Comparison of ENCODE assay signal across 8 mouse cellular contexts in genomic region chr5:142906532-142907047, GRCm38 (mm10). TPM values are rescaled to one million over a fixed set of nuclear protein-coding genes. Genes with fewer than 3 reads are reported as not detected.
DNase-seq lines count a peak whose midpoint lies in the region; ATAC-seq and TF ChIP-seq lines count a peak whose summit lies in the region.

TSS of gene Actb (minus strand) at chr5:142906754.

- no peak for TF ChIP-seq CTCF in cortical plate, adult 2 months (IDR thresholded peaks at IDR 0.05; ENCODE audit: extremely low read depth, insufficient read depth, low read length)

- DNase-seq in gastrocnemius, postnatal 10 days, result peak; percentile 98
- DNase-seq in induced T-regulatory cell, adult 2 months (ENCODE audit: low read depth), result peak; percentile 97
- peak; percentile 89 to 96 for DNase-seq in left cerebral cortex, adult 9 months (ENCODE audit: low spot score in 2 of 2)
- peak; percentile 98 for DNase-seq in right cerebral cortex, postnatal 14 days
- DNase-seq in urinary bladder, postnatal 36 days (ENCODE audit: low spot score in 2 of 2), result peak; percentile 95 to 97

- H3K4me3 ChIP-seq in cortical plate, adult 2 months (ENCODE audit: insufficient read depth, low read length), result peak within 1 kb of the TSS; percentile 96

- peak; percentile 61 for ATAC-seq in activated CD4-positive, CD25-positive, alpha-beta regulatory T cell, adult 4 months
- peak; percentile 55 for ATAC-seq in megakaryocyte progenitor cell, adult 5-6 weeks (replicated peaks; ENCODE audit: poor library complexity)

- peak within 1 kb of the TSS; percentile 100 for H3K27ac ChIP-seq in cortical plate, adult 2 months (ENCODE audit: insufficient read depth, low read length)

- TF ChIP-seq POLR2A in cortical plate, adult 2 months (IDR thresholded peaks at IDR 0.05; ENCODE audit: extremely low read depth, insufficient read depth, low read length), result peak; percentile 100

- peaks cover 11% of the 10 kb centered on the region; the same call in 1 of the 2 replicates for H3K4me1 ChIP-seq in cortical plate, adult 2 months (ENCODE audit: control insufficient read depth, insufficient read depth, low read length)

RNA-seq across cellular contexts. Expression of gene Actb, which starts in this region (rescaled TPM):
- polyA plus RNA-seq in activated CD4-positive, CD25-positive, alpha-beta regulatory T cell, adult 4 months (2017; shearing (Covaris generic)), result over 10,000 TPM; 26,186 to 54,151 TPM
- 2,590 and 2,602 TPM in 2 replicates for polyA plus RNA-seq in cortical plate, adult 2 months (2012; rRNA removed)
- total RNA-seq in gastrocnemius, postnatal 10 days (2021), result 1,000 to 10,000 TPM; 1,451 to 1,869 TPM
- 5,014 and 5,318 TPM in 2 replicates for total RNA-seq in megakaryocyte progenitor cell, adult 5-6 weeks (2015)
- 3,372 and 3,558 TPM in 2 replicates for total RNA-seq in megakaryocyte progenitor cell, adult 5-6 weeks (2017)

Comparison
In these comparisons a context has a peak if more than half of its experiments do, and no peak if none do; other contexts are left out.
1. Peak in every context shown above with its lines: DNase-seq, ATAC-seq, H3K4me3 ChIP-seq and H3K27ac ChIP-seq.
2. RNA of gene Actb (polyA plus RNA-seq): 26,186 to 54,151 TPM in activated CD4-positive, CD25-positive, alpha-beta regulatory T cell, adult 4 months; 2,590 to 2,602 TPM in cortical plate, adult 2 months; every median in the first group is over 10 times any median in the second.